Mouse (Mus musculus) CH12.LX (cell line): ENCODE results near the gene Soat1. TPM values are rescaled to one million over a fixed set of nuclear protein-coding genes. Genes with fewer than 3 reads are reported as not detected.

Experiments used
- DNase-seq: peaks from one replicate; pipeline ENCODE4 v3.0.0-alpha.2; 2013; ENCODE audit errors: extremely low read depth
- H3K27ac ChIP-seq: 2 replicates; pipeline ENCODE4 v1.5.1; 2012; ENCODE audit warnings: low read depth, mild to moderate bottlenecking, control low read depth, moderate library complexity; ENCODE audit not compliant: insufficient read depth
- H3K27me3 ChIP-seq: replicated peaks from 2 replicates; pipeline ENCODE3; 2012; ENCODE audit warnings: inconsistent platforms
- H3K36me3 ChIP-seq, 2 experiments: replicated peaks in 1 of 2; 2 replicates each; pipeline versions ENCODE3 to v1.6.1; 2012; ENCODE audit warnings: inconsistent platforms in 1 of 2, low read length in 1 of 2, mild to moderate bottlenecking in 1 of 2, mixed read lengths in 1 of 2, moderate library complexity in 1 of 2; ENCODE audit not compliant: control insufficient read depth in 1 of 2, insufficient read depth in 1 of 2
- H3K4me1 ChIP-seq, 2 experiments: 2 replicates each; pipeline ENCODE4 v1.6.1; 2012; ENCODE audit warnings: inconsistent platforms in 1 of 2, moderate library complexity in 1 of 2; ENCODE audit not compliant: insufficient read depth in 2 of 2, control insufficient read depth in 1 of 2
- H3K4me2 ChIP-seq: 2 replicates; pipeline ENCODE4 v1.6.1; 2012; ENCODE audit warnings: low read depth, mild to moderate bottlenecking, control low read depth; ENCODE audit not compliant: poor library complexity, insufficient read depth, severe bottlenecking
- H3K4me3 ChIP-seq, 3 experiments: fragments of 150-350 bp in 1 of 3; sonication (generic) in 1 of 3; replicated peaks in 1 of 3; 2 replicates each; pipeline versions ENCODE3 to v1.5.1; 2011 to 2012; ENCODE audit warnings: low read depth in 2 of 3, low read length in 2 of 3, mild to moderate bottlenecking in 2 of 3, moderate library complexity in 2 of 3, control low read depth in 1 of 3, improper control_type of control experiment in 1 of 3, inconsistent platforms in 1 of 3, mixed read lengths in 1 of 3; ENCODE audit not compliant: poor library complexity in 1 of 3
- H3K79me2 ChIP-seq: replicated peaks from 2 replicates; pipeline ENCODE4 v1.6.1; 2012; ENCODE audit warnings: mild to moderate bottlenecking, moderate library complexity; ENCODE audit not compliant: control insufficient read depth, poor library complexity, insufficient read depth, severe bottlenecking; ENCODE audit errors: extremely low read depth
- H3K9ac ChIP-seq: 2 replicates; pipeline ENCODE4 v1.6.1; 2012; ENCODE audit warnings: low read depth, mild to moderate bottlenecking, control low read depth, moderate library complexity; ENCODE audit not compliant: insufficient read depth
- H3K9me3 ChIP-seq: replicated peaks from 2 replicates; pipeline ENCODE3; 2012; ENCODE audit warnings: low read length, inconsistent platforms, mixed read lengths
- CHD2 ChIP-seq: IDR thresholded peaks from 2 replicates; pipeline ENCODE4 v1.6.1; 2011; ENCODE audit warnings: low read length, improper control_type of control experiment
- CTCF ChIP-seq, 2 experiments: IDR thresholded peaks in 1 of 2; conservative IDR thresholded peaks in 1 of 2; 2 replicates each; pipeline ENCODE4 v1.5.1; 2011 to 2012; ENCODE audit warnings: low read depth in 2 of 2, low read length in 2 of 2, improper control_type of control experiment in 1 of 2, inconsistent platforms in 1 of 2, mild to moderate bottlenecking in 1 of 2, moderate library complexity in 1 of 2
- ELF1 ChIP-seq: IDR thresholded peaks from 2 replicates; pipeline ENCODE4 v1.6.1; 2014; ENCODE audit warnings: low read depth, mild to moderate bottlenecking, inconsistent platforms, low read length, improper control_type of control experiment
- ETS1 ChIP-seq: conservative IDR thresholded peaks from 2 replicates; pipeline ENCODE4 v1.6.1; 2012; ENCODE audit warnings: low read depth, mild to moderate bottlenecking, inconsistent platforms, low read length, improper control_type of control experiment, moderate library complexity
- JUN ChIP-seq: IDR thresholded peaks from 2 replicates; pipeline ENCODE4 v1.6.1; 2011; ENCODE audit warnings: low read depth, mild to moderate bottlenecking, low read length, improper control_type of control experiment, moderate library complexity; ENCODE audit not compliant: insufficient read depth
- JUND ChIP-seq: conservative IDR thresholded peaks from 2 replicates; pipeline ENCODE4 v1.6.1; 2011; ENCODE audit warnings: low read depth, low read length, improper control_type of control experiment
- KAT2A ChIP-seq: IDR thresholded peaks from 2 replicates; pipeline ENCODE4 v1.6.1; 2012; ENCODE audit warnings: low read length, improper control_type of control experiment, inconsistent platforms; ENCODE audit not compliant: insufficient replicate concordance
- MAX ChIP-seq: IDR thresholded peaks from 2 replicates; pipeline ENCODE4 v1.6.1; 2011; ENCODE audit warnings: low read length, improper control_type of control experiment
- MEF2A ChIP-seq: IDR thresholded peaks from 2 replicates; pipeline ENCODE4 v1.6.1; 2014; ENCODE audit warnings: low read depth, mild to moderate bottlenecking, inconsistent platforms, low read length, improper control_type of control experiment, borderline replicate concordance
- MYC ChIP-seq: IDR thresholded peaks from 2 replicates; pipeline ENCODE4 v1.6.1; 2011; ENCODE audit warnings: low read depth, mild to moderate bottlenecking, improper control_type of control experiment, low read length
- NELFE ChIP-seq: IDR thresholded peaks from 2 replicates; pipeline ENCODE4 v1.6.1; 2011; ENCODE audit warnings: low read depth, low read length, improper control_type of control experiment
- NRF1 ChIP-seq: IDR thresholded peaks from 2 replicates; pipeline ENCODE4 v1.6.1; 2014; ENCODE audit warnings: low read depth, mild to moderate bottlenecking, inconsistent platforms, low read length, improper control_type of control experiment, moderate library complexity
- RAD21 ChIP-seq: IDR thresholded peaks from 2 replicates; pipeline ENCODE4 v1.6.1; 2011; ENCODE audit warnings: low read depth, mild to moderate bottlenecking, low read length, improper control_type of control experiment, moderate library complexity
- SMC3 ChIP-seq: IDR thresholded peaks from 2 replicates; pipeline ENCODE4 v1.6.1; 2011; ENCODE audit warnings: low read depth, low read length, improper control_type of control experiment
- TCF12 ChIP-seq: IDR thresholded peaks from 2 replicates; pipeline ENCODE4 v1.6.1; 2014; ENCODE audit warnings: low read depth, mild to moderate bottlenecking, inconsistent platforms, low read length, improper control_type of control experiment
- ZKSCAN1 ChIP-seq: IDR thresholded peaks from 2 replicates; pipeline ENCODE4 v1.6.1; 2012; ENCODE audit warnings: low read depth, inconsistent platforms, low read length, improper control_type of control experiment, borderline replicate concordance
- ZMIZ1 ChIP-seq: IDR thresholded peaks from 2 replicates; pipeline ENCODE4 v1.6.1; 2012; ENCODE audit warnings: low read depth, mild to moderate bottlenecking, inconsistent platforms, low read length, improper control_type of control experiment
- dilution Hi-C: fragments of 300-500 bp; cut with MboI; formaldehyde crosslinking; loops from 2 replicates; pipeline ENCODE4 v1.14.3; 2020; ENCODE audit warnings: low sequenced_read_pairs; ENCODE audit not compliant: extremely low pct_unique_long_range_greater_than_20kb, extremely low pct_ligation_motif_present
- in situ Hi-C: fragments of 300-500 bp; cut with MboI; formaldehyde crosslinking; loops from 3 replicates; pipeline ENCODE4 v1.14.3; 2019; ENCODE audit warnings: low sequenced_read_pairs, low pct_ligation_motif_present, low pct_unique_long_range_greater_than_20kb, mixed read lengths
- polyA plus RNA-seq: library from polyadenylated mRNA; unstranded; fragments of >175 nt; gene quantifications from 2 replicates; pipeline ENCODE4 v1.2.1, GENCODE M21; 2012; ENCODE audit warnings: low read depth; ENCODE audit not compliant: insufficient read length
- total RNA-seq, 2 experiments: library from RNA; depleted of rRNA; stranded (reverse); fragments of 300-350 nt in 1 of 2; fragments of >200 nt in 1 of 2; gene quantifications; 2 replicates each; pipeline ENCODE4 v1.2.3; 2012 to 2014

Soat1 gene
- total and polyA plus RNA-seq, 3 experiments: 8.6 to 13.5 (median 10.3) TPM

GRCm38 (mm10) chr1:156471955-156472354, 2.2 kb downstream of the Soat1 start:
- no peak overlapping the region for H3K9ac ChIP-seq
- no peak overlapping the region for H3K4me3 ChIP-seq
- H3K36me3 ChIP-seq: peaks cover 0 to 4% of the 10 kb centered on the region in 2 experiments
- H3K4me1 ChIP-seq: peaks cover 0 to 27% of the 10 kb centered on the region in 2 experiments; a peak in 2 of 4 replicates
- dilution Hi-C loops: no loop called here
- no peak overlapping the region for H3K4me2 ChIP-seq
- TF ChIP-seq SMC3 (no peak), ELF1 (no peak), NRF1 (no peak), KAT2A (no peak), CHD2 (no peak), ZKSCAN1 (no peak)
- H3K79me2 ChIP-seq: no peaks in the 10 kb centered on the region
- in situ Hi-C loops: no loop called here
- no peaks in the 10 kb centered on the region for H3K27me3 ChIP-seq
- no peak for DNase-seq
- H3K9me3 ChIP-seq: no peaks in the 10 kb centered on the region
- no peak overlapping the region for H3K27ac ChIP-seq

- Histone ChIP-seq H3K27me3 (no peaks in the 10 kb centered on the region), H3K9ac (no peak overlapping the region), H3K9me3 (peaks cover 3% of the 10 kb centered on the region), H3K4me2 (no peak overlapping the region), H3K27ac (no peak overlapping the region)
- in situ Hi-C loops: no loop called here
- no peak for TF ChIP-seq TCF12
- TF ChIP-seq MYC: no peak
- TF ChIP-seq CTCF (conservative IDR thresholded peaks at IDR 0.05 in 1 of 2, IDR thresholded peaks at IDR 0.05 in 1 of 2; ENCODE audit: low read depth in 2 of 2, low read length in 2 of 2): no peak
- no peak for TF ChIP-seq RAD21
- no peak for TF ChIP-seq ZMIZ1
- no peak for TF ChIP-seq MAX
- no peak for TF ChIP-seq NRF1
- TF ChIP-seq JUND: no peak
- TF ChIP-seq NELFE: no peak
- TF ChIP-seq JUN: no peak
- TF ChIP-seq ETS1: no peak
- TF ChIP-seq MEF2A: no peak
- TF ChIP-seq, all 38 proteins: peak for 0
- DNase-seq: no peak
- Histone ChIP-seq H3K4me3 (no peak overlapping the region), H3K4me1 (peaks cover 0 to 27% of the 10 kb centered on the region in 2 experiments; a peak in 2 of 4 replicates), H3K79me2 (no peaks in the 10 kb centered on the region), H3K36me3 (peaks cover 0 to 10% of the 10 kb centered on the region in 2 experiments)
- dilution Hi-C loops: no loop called here
These were observed 3.1 kb downstream of the Soat1 start for GRCm38 (mm10) chr1:156471071-156471470.
